Mouse (Mus musculus) urinary bladder, postnatal 36 days (tissue): ENCODE measurements around the gene Kansl1.
"Not testable (repeated sequence)": the region's sequence is repeated elsewhere in the genome, so short reads cannot be mapped to it uniquely, and the experiment has no call there.

Source experiments
- DNase-seq, 2 experiments: peaks; one replicate each; pipeline ENCODE4 v3.0.0; 2022; ENCODE audit warnings: low spot score in 2 of 2, mixed read lengths in 1 of 2

Kansl1 gene

GRCm38 (mm10) chr11:104468751-104469268, at the start of gene Kansl1:
TSS of gene Kansl1 (minus strand) at chr11:104468861.
- peak; percentile 2 to 16 for DNase-seq

- DNase-seq, result no peak
Observed at GRCm38 (mm10) chr11:104512436-104512835, 43.8 kb upstream of the Kansl1 start.

- DNase-seq, result no peak
Observed at GRCm38 (mm10) chr11:104510606-104511005, 41.9 kb upstream of the Kansl1 start.

GRCm38 (mm10) chr11:104508455-104508854, 39.8 kb upstream of the Kansl1 start:
- no peak for DNase-seq

GRCm38 (mm10) chr11:104488292-104488691, 19.6 kb upstream of the Kansl1 start:
- no peak for DNase-seq

- no peak for DNase-seq
Observed at GRCm38 (mm10) chr11:104481971-104482370, 13.3 kb upstream of the Kansl1 start.

GRCm38 (mm10) chr11:104479505-104479904, 10.8 kb upstream of the Kansl1 start:
- DNase-seq, result no peak

GRCm38 (mm10) chr11:104469371-104469835, 742 bp upstream of the Kansl1 start:
- DNase-seq, result peak; percentile 81 to 91

GRCm38 (mm10) chr11:104467698-104468097, 963 bp downstream of the Kansl1 start:
- no peak for DNase-seq

GRCm38 (mm10) chr11:104461551-104461950, 7.1 kb downstream of the Kansl1 start:
- peak; percentile 17 to 26 for DNase-seq

GRCm38 (mm10) chr11:104459671-104460070, 9.0 kb downstream of the Kansl1 start:
- DNase-seq, result no peak

GRCm38 (mm10) chr11:104458507-104458906, 10.2 kb downstream of the Kansl1 start:
- no peak for DNase-seq

GRCm38 (mm10) chr11:104452709-104453108, 16.0 kb downstream of the Kansl1 start:
- DNase-seq, result no peak

GRCm38 (mm10) chr11:104451239-104451638, 17.4 kb downstream of the Kansl1 start:
- DNase-seq, result no peak

GRCm38 (mm10) chr11:104448499-104448898, 20.2 kb downstream of the Kansl1 start:
- DNase-seq, result not testable (repeated sequence)

- no peak for DNase-seq
Observed at GRCm38 (mm10) chr11:104445538-104445937, 23.1 kb downstream of the Kansl1 start.

- DNase-seq, result no peak
Observed at GRCm38 (mm10) chr11:104445044-104445443, 23.6 kb downstream of the Kansl1 start.

GRCm38 (mm10) chr11:104443359-104443758, 25.3 kb downstream of the Kansl1 start:
- DNase-seq, result no peak

- peak; percentile 82 to 92 for DNase-seq
Observed at GRCm38 (mm10) chr11:104442333-104443136, 26.1 kb downstream of the Kansl1 start.

- DNase-seq, result peak; percentile 64 to 70
Observed at GRCm38 (mm10) chr11:104441475-104442332, 27.0 kb downstream of the Kansl1 start.

GRCm38 (mm10) chr11:104440521-104441474, 27.9 kb downstream of the Kansl1 start:
- no peak for DNase-seq
